Mouse (Mus musculus) ES-E14 (cell line): ENCODE data around the gene Snrk.

Experiments used
- CHD2 ChIP-seq: IDR thresholded peaks from 2 replicates; pipeline ENCODE4 v1.6.1; 2014; ENCODE audit warnings: mild to moderate bottlenecking, low read depth, low read length, inconsistent platforms
- HCFC1 ChIP-seq: IDR thresholded peaks from 2 replicates; pipeline ENCODE4 v1.6.1; 2012; ENCODE audit warnings: low read length, inconsistent platforms, borderline replicate concordance; ENCODE audit not compliant: insufficient read depth

DNA sequence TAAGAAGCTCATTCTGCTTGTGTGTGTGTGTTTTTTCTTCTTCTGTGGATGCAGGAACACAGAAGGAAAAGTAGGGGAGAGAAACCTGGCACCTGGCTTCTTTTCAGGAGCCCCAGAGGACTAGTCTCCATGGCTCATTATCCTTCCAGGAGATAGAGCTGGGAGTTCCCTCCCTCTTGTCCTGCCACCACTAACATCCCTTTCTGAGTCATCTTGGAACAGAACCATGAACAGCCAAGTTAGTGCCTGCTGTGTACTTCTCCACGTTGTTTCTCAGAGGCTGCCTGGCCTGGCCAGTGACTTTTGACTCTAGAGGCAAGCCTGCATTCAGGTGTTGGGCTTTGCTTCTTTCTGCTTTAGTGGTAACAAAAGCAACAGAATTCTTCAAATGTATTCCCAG lies 707 bp upstream of the Snrk start:
- TF ChIP-seq CHD2 (no peak), HCFC1 (no peak)
